9 mouse cellular contexts compared by ENCODE assay signal in the genomic region with DNA sequence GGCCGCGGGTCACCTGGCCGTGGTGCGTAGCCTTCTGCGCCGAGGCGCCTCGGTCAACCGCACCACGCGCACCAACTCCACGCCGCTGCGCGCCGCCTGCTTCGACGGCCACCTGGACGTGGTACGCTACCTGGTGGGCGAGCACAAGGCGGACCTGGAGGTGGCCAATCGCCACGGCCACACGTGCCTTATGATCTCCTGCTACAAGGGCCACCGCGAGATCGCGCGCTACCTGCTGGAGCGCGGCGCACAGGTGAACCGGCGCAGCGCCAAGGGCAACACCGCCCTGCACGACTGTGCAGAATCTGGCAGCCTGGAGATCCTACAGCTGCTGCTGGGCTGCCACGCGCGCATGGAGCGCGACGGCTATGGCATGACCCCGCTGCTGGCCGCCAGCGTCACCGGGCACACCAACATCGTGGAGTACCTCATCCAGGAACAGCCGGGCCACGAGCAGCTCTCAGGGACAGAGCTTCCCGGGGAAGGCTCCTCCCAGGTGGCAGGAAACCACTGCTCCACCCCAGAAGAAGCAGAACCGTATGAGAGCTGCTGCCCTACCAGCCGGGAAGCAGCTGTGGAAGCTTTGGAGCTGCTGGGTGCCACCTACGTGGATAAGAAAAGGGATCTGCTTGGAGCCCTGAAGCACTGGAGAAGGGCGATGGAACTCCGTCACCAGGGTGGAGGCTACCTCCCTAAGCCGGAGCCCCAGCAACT. TPM values are rescaled to one million over a fixed set of nuclear protein-coding genes. Genes with fewer than 3 reads are reported as not detected.
DNase-seq lines count a peak whose midpoint lies in the region; ATAC-seq lines count a peak whose summit lies in the region.
"Had no signal": no experiment of that assay in that cellular context is flagged by ENCODE, and none has a peak within 500 bp of the region (broad histone marks: within the 10 kb centered on the region; RNA-seq: fewer than 3 reads in every experiment).

No protein-coding gene starts in this region.

- no peaks in the 10 kb centered on the region for H3K9me3 ChIP-seq in liver, embryonic 16.5 days (replicated peaks; ENCODE audit: control insufficient read depth, low read length)

- peak overlapping the region; percentile 77 for H3K9ac ChIP-seq in liver, embryonic 16.5 days (ENCODE audit: low read depth, low read length)

- H3K4me2 ChIP-seq in liver, embryonic 16.5 days (ENCODE audit: low read depth, low read length), result peak overlapping the region; percentile 91

- peaks cover 37% of the 10 kb centered on the region for H3K4me1 ChIP-seq in liver, embryonic 16.5 days (ENCODE audit: control insufficient read depth, low read depth, low read length)

- peak overlapping the region; percentile 78 for H3K4me3 ChIP-seq in liver, embryonic 16.5 days (ENCODE audit: low read depth, low read length)

- no peak for ATAC-seq in liver, embryonic 16.5 days (ENCODE audit: low read depth)
- no peak for ATAC-seq in megakaryocyte-erythroid progenitor cell, adult 5-6 weeks (replicated peaks; ENCODE audit: low FRiP score, low TSS enrichment, poor library complexity, severe bottlenecking)

- no peaks in the 10 kb centered on the region for H3K27me3 ChIP-seq in liver, embryonic 16.5 days (ENCODE audit: control insufficient read depth, insufficient read depth, low read depth, low read length)

- peaks cover 24% of the 10 kb centered on the region for H3K36me3 ChIP-seq in liver, embryonic 16.5 days (ENCODE audit: control insufficient read depth, insufficient read depth)

- H3K27ac ChIP-seq in liver, embryonic 16.5 days (ENCODE audit: low read length), result no peak overlapping the region; the same call in 1 of the 2 replicates

- WGBS in liver, embryonic 16.5 days (ENCODE audit: insufficient replicate concordance), result 5% methylated on average over 58 of the region's 58 CpGs

- DNase-seq in cerebellum, adult 11-12 months, result peak; percentile 76
- no peak for DNase-seq in cerebellum, adult 8-10 months
- peak; percentile 16 for DNase-seq in thymus, postnatal 25 days
- no peak for DNase-seq in thymus, postnatal 10 days (ENCODE audit: low spot score in 2 of 2)
- peak; percentile 42 for DNase-seq in induced T-regulatory cell, adult 2 months (ENCODE audit: low read depth)
- DNase-seq in urinary bladder, adult 2 months (ENCODE audit: low spot score), result no peak

RNA-seq across cellular contexts. Expression of gene Fem1a, which starts 0.7 kb away (rescaled TPM):
- 5.2 and 5.7 TPM in 2 replicates for polyA plus RNA-seq in liver, embryonic 16.5 days (2015; fragmentation: Nextera tagmentation; extraction: Ambion mirVana)
- 14.4 and 17.2 TPM in 2 replicates for polyA plus RNA-seq in urinary bladder, adult 2 months (2012; rRNA removed)
- total RNA-seq in megakaryocyte-erythroid progenitor cell, adult 5-6 weeks (2014; fragmentation: Nextera tagmentation), result 15.8 and 19.2 TPM in 2 replicates
- 19.2 and 21.7 TPM in 2 replicates for total RNA-seq in megakaryocyte-erythroid progenitor cell, adult 5-6 weeks (2017)

RNA-seq across cellular contexts. Expression of gene Ticam1, which starts 19.2 kb away (rescaled TPM):
- polyA plus RNA-seq in liver, embryonic 16.5 days (2015; fragmentation: Nextera tagmentation; extraction: Ambion mirVana), result 3.4 and 4.2 TPM in 2 replicates
- 8.7 and 10.0 TPM in 2 replicates for polyA plus RNA-seq in urinary bladder, adult 2 months (2012; rRNA removed)
- 5.8 and 8.4 TPM in 2 replicates for total RNA-seq in megakaryocyte-erythroid progenitor cell, adult 5-6 weeks (2014; fragmentation: Nextera tagmentation)
- 2.2 and 3.2 TPM in 2 replicates for total RNA-seq in megakaryocyte-erythroid progenitor cell, adult 5-6 weeks (2017)

RNA-seq across cellular contexts. Expression of gene Plin3, which starts 35.3 kb away (rescaled TPM):
- 35.9 and 37.6 TPM in 2 replicates for polyA plus RNA-seq in liver, embryonic 16.5 days (2015; fragmentation: Nextera tagmentation; extraction: Ambion mirVana)
- polyA plus RNA-seq in urinary bladder, adult 2 months (2012; rRNA removed), result 34.6 and 43.6 TPM in 2 replicates
- total RNA-seq in megakaryocyte-erythroid progenitor cell, adult 5-6 weeks (2014; fragmentation: Nextera tagmentation), result 4.8 and 6.8 TPM in 2 replicates
- 3.7 and 6.1 TPM in 2 replicates for total RNA-seq in megakaryocyte-erythroid progenitor cell, adult 5-6 weeks (2017)

RNA-seq across cellular contexts. Expression of gene Dpp9, which starts 38.6 kb away (rescaled TPM):
- 19.9 and 23.5 TPM in 2 replicates for polyA plus RNA-seq in liver, embryonic 16.5 days (2015; fragmentation: Nextera tagmentation; extraction: Ambion mirVana)
- 24.1 and 24.8 TPM in 2 replicates for polyA plus RNA-seq in urinary bladder, adult 2 months (2012; rRNA removed)
- 25.3 and 33.5 TPM in 2 replicates for total RNA-seq in megakaryocyte-erythroid progenitor cell, adult 5-6 weeks (2014; fragmentation: Nextera tagmentation)
- 8.6 and 11.7 TPM in 2 replicates for total RNA-seq in megakaryocyte-erythroid progenitor cell, adult 5-6 weeks (2017)

RNA-seq across cellular contexts. Expression of gene Arrdc5, which starts 42.7 kb away (rescaled TPM):
- polyA plus RNA-seq in liver, embryonic 16.5 days (2015; fragmentation: Nextera tagmentation; extraction: Ambion mirVana), result not detected in 2 replicates
- not detected in 2 replicates for polyA plus RNA-seq in urinary bladder, adult 2 months (2012; rRNA removed)
- total RNA-seq in megakaryocyte-erythroid progenitor cell, adult 5-6 weeks (2014; fragmentation: Nextera tagmentation), result not detected in 2 replicates
- not detected in 2 replicates for total RNA-seq in megakaryocyte-erythroid progenitor cell, adult 5-6 weeks (2017)
- total RNA-seq: heart, postnatal 36 days had no signal

Comparison
In these comparisons a context has a peak if more than half of its experiments do, and no peak if none do; other contexts are left out.
1. DNase-seq: peak in cerebellum, adult 11-12 months (single experiment), thymus, postnatal 25 days (single experiment) and induced T-regulatory cell, adult 2 months (single experiment); none in cerebellum, adult 8-10 months (single experiment), thymus, postnatal 10 days (0 of 2) and urinary bladder, adult 2 months (single experiment).